Mouse (Mus musculus) liver, postnatal 0 days (tissue): Measurements from ENCODE around the gene Spdef. TPM values are rescaled to one million over a fixed set of nuclear protein-coding genes. Genes with fewer than 3 reads are reported as not detected.

Experiments
- ATAC-seq: fragments of 200-750 bp; cut with Nextera tagmentation; 2 replicates; pipeline ENCODE4 v1.8.0; 2017; ENCODE audit warnings: mild to moderate bottlenecking, moderate library complexity
- DNase-seq: peaks from one replicate; pipeline ENCODE4 v3.0.0-alpha.2; 2016
- H3K27ac ChIP-seq: fragments of 300-500 bp; sonication (generic); 2 replicates; pipeline ENCODE4 v1.5.1; 2014; ENCODE audit warnings: antibody characterized with exemption, moderate library complexity, mild to moderate bottlenecking, low read depth
- H3K27me3 ChIP-seq: fragments of 300-500 bp; sonication (generic); 2 replicates; pipeline ENCODE4 v1.6.1; 2014; ENCODE audit warnings: low read length, control low read depth, mixed read lengths; ENCODE audit not compliant: insufficient read depth
- H3K36me3 ChIP-seq: fragments of 300-500 bp; sonication (generic); replicated peaks from 2 replicates; pipeline ENCODE4 v1.6.1; 2014; ENCODE audit warnings: mild to moderate bottlenecking, control low read depth, low read length, moderate library complexity, mixed read lengths; ENCODE audit not compliant: insufficient read depth
- H3K4me1 ChIP-seq: fragments of 300-500 bp; sonication (generic); 2 replicates; pipeline ENCODE4 v1.6.1; 2014; ENCODE audit warnings: antibody characterized with exemption, mild to moderate bottlenecking, control low read depth; ENCODE audit not compliant: insufficient read depth
- H3K4me2 ChIP-seq: fragments of 300-500 bp; sonication (generic); 2 replicates; pipeline ENCODE4 v1.6.1; 2014; ENCODE audit warnings: low read depth, mild to moderate bottlenecking, low read length, moderate library complexity, mixed read lengths
- H3K4me3 ChIP-seq: fragments of 300-500 bp; sonication (generic); 2 replicates; pipeline ENCODE4 v1.5.1; 2014; ENCODE audit warnings: low read depth, low read length
- H3K9ac ChIP-seq: fragments of 300-500 bp; sonication (generic); replicated peaks from 2 replicates; pipeline ENCODE4 v1.6.1; 2014; ENCODE audit warnings: mild to moderate bottlenecking, moderate library complexity
- H3K9me3 ChIP-seq: fragments of 300-500 bp; sonication (generic); 2 replicates; pipeline ENCODE4 v1.6.1; 2016; ENCODE audit warnings: mild to moderate bottlenecking, control low read depth, low read length, mixed read lengths
- CTCF ChIP-seq: sonication (generic); IDR thresholded peaks from 2 replicates; pipeline ENCODE4 v1.5.1; 2016; ENCODE audit warnings: antibody characterized with exemption, low read depth
- EP300 ChIP-seq: IDR thresholded peaks from 2 replicates; pipeline ENCODE4 v1.6.1; 2016; ENCODE audit warnings: antibody characterized with exemption, low read depth, mild to moderate bottlenecking
- WGBS: fragments of 180-500 bp; shearing (Covaris S2); extraction: QIAGEN DNeasy Blood & Tissue Kit; methylation state at CpG from one replicate; pipeline ENCODE4 v1.1.7; 2014; ENCODE audit not compliant: insufficient replicate concordance; 5-methylcytosine and 5-hydroxymethylcytosine counted together
- polyA plus RNA-seq: library from polyadenylated mRNA; unstranded; fragments of >200 nt; fragmentation: Nextera tagmentation; extraction: Ambion mirVana; gene quantifications from 2 replicates; pipeline ENCODE4 v1.2.1, GENCODE M21; 2015

Spdef gene
- polyA plus RNA-seq, 1 experiment from 2014 or later, result not detected

DNA sequence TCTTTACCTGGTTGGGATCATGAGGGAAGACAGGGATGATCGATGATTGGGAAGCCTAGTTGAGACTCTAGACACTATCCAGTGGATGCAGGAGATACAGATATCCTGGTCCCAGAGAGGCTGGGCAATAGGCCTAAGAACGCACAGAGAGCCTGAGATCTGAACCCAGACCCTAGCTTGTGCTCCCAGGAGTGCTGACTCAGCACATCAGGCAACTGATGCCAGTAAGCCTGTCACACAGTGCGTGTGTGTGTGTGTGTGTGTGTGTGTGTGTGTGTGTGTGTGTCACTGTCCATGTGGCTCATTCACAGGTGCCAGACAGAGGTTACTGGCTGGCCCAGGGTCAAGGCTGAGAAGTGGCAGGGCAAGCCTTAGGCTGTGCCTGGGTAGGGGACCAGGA, 3.9 kb upstream of the Spdef start:
- WGBS, result 56% methylated on average over 3 of the region's 3 CpGs
- H3K4me1 ChIP-seq, result no peaks in the 10 kb centered on the region
- no peak overlapping the region for H3K4me2 ChIP-seq
- no peak overlapping the region for H3K27ac ChIP-seq
- no peak overlapping the region for H3K9ac ChIP-seq
- DNase-seq (no peak), ATAC-seq (no peak)
- no peak overlapping the region for H3K4me3 ChIP-seq
- H3K36me3 ChIP-seq, result no peaks in the 10 kb centered on the region
- TF ChIP-seq EP300, result no peak
- TF ChIP-seq CTCF, result no peak
- no peaks in the 10 kb centered on the region for H3K27me3 ChIP-seq
- no peaks in the 10 kb centered on the region for H3K9me3 ChIP-seq

DNA sequence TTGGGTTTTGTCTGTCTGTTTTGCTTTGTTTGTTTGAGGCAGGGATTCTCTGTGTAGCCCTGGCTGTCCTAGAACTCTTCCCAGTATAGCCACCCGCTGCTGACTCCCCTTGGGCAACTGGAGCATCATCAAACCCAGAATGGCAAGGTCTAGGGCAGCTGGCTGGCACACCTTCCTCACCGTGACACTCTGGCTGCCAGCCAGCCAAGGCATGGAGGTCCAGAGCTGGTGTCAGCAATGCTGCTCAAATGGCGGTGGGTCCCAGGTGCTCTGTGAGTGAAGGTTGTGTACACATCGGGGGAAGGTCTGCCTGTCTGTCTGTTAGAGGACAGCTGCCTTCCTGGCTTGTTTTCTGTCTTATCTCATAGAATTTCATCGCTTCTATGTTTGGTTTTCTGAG, 3.4 kb upstream of the Spdef start:
- ATAC-seq (no peak), DNase-seq (no peak)
- no peaks in the 10 kb centered on the region for H3K27me3 ChIP-seq
- 58% methylated on average over 5 of the region's 5 CpGs for WGBS
- H3K4me2 ChIP-seq, result no peak overlapping the region
- H3K36me3 ChIP-seq, result no peaks in the 10 kb centered on the region
- H3K27ac ChIP-seq, result no peak overlapping the region
- H3K9me3 ChIP-seq, result no peaks in the 10 kb centered on the region
- no peak overlapping the region for H3K9ac ChIP-seq
- no peak overlapping the region for H3K4me3 ChIP-seq
- TF ChIP-seq EP300 (no peak), CTCF (no peak)
- H3K4me1 ChIP-seq, result no peaks in the 10 kb centered on the region

DNA sequence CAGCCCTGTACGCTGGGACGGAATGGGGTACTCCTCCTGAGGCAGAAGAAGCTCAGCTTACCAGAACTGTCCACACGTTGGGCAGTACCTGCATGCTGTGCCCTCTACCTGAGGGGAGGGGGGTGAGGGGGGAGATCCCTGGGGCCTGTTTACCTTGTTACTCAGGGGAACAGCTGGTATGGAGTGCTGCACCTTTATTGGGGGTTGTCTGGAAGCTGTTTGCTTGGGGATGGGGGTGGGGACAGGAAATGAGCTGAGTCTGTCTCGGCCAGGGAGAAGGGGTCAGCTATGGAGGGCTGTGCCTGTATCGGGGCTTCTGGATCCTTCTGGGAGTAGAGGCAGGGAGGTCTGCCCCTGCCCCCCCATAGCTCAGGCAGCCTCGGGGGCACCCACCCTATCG, 2.2 kb downstream of the Spdef start:
- H3K27ac ChIP-seq, result no peak overlapping the region
- peaks cover 5% of the 10 kb centered on the region; the same call in 1 of the 2 replicates for H3K4me1 ChIP-seq
- TF ChIP-seq CTCF (no peak), EP300 (no peak)
- no peak overlapping the region for H3K9ac ChIP-seq
- H3K9me3 ChIP-seq, result no peaks in the 10 kb centered on the region
- H3K36me3 ChIP-seq, result no peaks in the 10 kb centered on the region
- H3K4me3 ChIP-seq, result no peak overlapping the region
- WGBS, result 41% methylated on average over 7 of the region's 7 CpGs
- ATAC-seq (no peak), DNase-seq (no peak)
- H3K4me2 ChIP-seq, result no peak overlapping the region
- no peaks in the 10 kb centered on the region for H3K27me3 ChIP-seq

DNA sequence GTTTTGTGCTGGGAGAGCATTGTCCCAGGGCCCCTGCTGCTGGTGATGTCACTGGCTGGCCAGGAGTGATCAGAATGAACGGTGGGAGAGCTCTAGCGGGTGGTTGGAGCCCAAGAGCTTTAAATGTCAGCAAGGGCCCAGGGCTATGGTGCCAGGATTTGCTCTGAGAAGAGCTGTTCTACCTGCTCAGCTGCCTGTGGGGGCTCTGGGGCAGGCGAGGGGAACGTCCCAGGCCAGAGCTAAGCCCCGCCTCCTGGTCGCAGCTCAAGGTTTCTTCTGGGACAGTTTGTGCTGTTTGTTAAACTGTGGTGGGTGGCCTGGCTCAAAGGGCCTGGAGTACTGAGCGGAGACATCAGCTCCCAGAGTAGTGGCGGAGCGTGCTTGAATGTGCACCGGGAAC, 3.3 kb downstream of the Spdef start:
- TF ChIP-seq EP300 (no peak), CTCF (no peak)
- no peak overlapping the region for H3K4me2 ChIP-seq

DNA sequence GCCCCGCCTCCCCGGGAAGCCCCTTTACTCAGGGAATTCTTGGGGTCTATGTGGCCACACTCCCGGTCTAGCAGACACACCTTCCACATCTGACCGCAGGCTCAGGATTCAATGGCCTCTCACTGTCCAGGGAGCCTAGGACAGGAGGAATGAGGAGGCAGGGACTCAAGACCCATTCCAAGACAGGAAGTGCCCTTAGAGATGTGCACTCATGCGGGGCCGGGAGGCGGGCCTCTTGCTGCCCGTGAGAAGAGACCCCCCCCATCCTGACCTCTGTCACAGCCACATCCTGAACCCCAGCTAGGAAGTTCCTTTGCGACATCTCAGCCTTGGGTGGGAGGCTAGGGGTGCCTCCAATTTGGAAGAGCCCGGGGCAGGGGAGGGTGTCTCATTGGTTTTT, 3.7 kb downstream of the Spdef start:
- no peak overlapping the region for H3K27ac ChIP-seq
- no peak overlapping the region for H3K4me3 ChIP-seq
- ATAC-seq (no peak), DNase-seq (no peak)
- no peak for TF ChIP-seq EP300
- TF ChIP-seq CTCF, result no peak
- WGBS, result 33% methylated on average over 10 of the region's 10 CpGs
- peaks cover 5% of the 10 kb centered on the region; the same call in 1 of the 2 replicates for H3K4me1 ChIP-seq
- H3K36me3 ChIP-seq, result no peaks in the 10 kb centered on the region
- no peak overlapping the region for H3K9ac ChIP-seq
- no peak overlapping the region for H3K4me2 ChIP-seq
- H3K9me3 ChIP-seq, result no peaks in the 10 kb centered on the region
- no peaks in the 10 kb centered on the region for H3K27me3 ChIP-seq

More for the DNA sequence above, 3.3 kb downstream of the Spdef start:
- H3K27ac ChIP-seq, result no peak overlapping the region
- 19% methylated on average over 10 of the region's 10 CpGs for WGBS
- H3K4me1 ChIP-seq, result peaks cover 5% of the 10 kb centered on the region; the same call in 1 of the 2 replicates
- DNase-seq (peak; percentile 38), ATAC-seq (no peak)
- no peaks in the 10 kb centered on the region for H3K27me3 ChIP-seq
- H3K4me3 ChIP-seq, result no peak overlapping the region
- no peaks in the 10 kb centered on the region for H3K36me3 ChIP-seq
- no peak overlapping the region for H3K9ac ChIP-seq
- no peaks in the 10 kb centered on the region for H3K9me3 ChIP-seq

DNA sequence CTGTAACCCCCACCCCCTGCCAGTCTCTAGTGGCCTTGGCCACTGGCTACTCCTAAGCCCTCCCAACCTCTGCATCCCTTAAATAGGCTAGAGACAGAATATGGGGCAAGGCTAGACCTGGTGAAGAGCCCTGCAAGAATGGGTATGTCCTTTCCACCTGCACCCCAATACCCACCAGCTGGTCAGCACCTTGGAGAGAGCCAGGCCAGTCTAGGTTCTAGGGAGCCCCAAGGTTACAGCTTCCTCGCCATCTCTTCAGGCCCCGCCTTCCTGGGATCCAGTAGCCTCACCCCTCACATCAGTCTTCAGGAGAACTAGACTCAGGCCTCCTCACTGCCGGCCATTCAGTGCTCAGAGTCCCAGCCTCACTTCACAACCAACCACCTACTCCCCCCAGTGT, 4.4 kb downstream of the Spdef start:
- Histone ChIP-seq H3K4me1 (peaks cover 5% of the 10 kb centered on the region; the same call in 1 of the 2 replicates), H3K9me3 (no peaks in the 10 kb centered on the region), H3K36me3 (no peaks in the 10 kb centered on the region), H3K27ac (no peak overlapping the region), H3K9ac (no peak overlapping the region), H3K4me2 (no peak overlapping the region), H3K27me3 (no peaks in the 10 kb centered on the region), H3K4me3 (no peak overlapping the region)
- no peak for ATAC-seq
- TF ChIP-seq CTCF (no peak), EP300 (no peak)
- DNase-seq, result no peak
- WGBS, result 29% methylated on average over 3 of the region's 3 CpGs

DNA sequence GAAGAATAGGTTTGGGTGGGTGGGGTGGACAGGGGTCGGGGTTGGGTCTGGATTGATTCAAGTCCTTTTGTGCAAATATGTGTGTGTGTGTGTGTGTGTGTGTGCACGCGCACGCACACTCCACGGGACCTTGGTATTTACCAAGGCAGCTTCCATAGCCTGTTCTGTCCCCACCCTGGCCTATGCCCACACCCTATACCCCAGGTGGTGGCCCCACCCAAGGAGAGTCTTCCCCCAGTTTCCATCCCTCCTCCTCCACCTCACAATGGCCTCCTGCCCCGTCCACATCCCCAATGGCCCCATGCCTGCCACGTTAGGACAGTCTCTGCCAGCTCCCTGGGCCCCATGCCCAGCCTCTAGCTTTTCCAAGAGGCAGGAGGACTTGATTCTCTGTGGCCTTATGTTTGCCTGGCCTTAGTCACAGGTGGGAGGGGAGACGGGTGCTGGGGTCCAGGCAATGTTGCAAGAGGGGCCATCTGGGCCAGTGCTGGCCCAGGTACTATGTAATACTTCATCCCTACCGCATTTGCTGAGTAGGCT, 7.6 kb downstream of the Spdef start:
- DNase-seq, result no peak
- H3K9ac ChIP-seq, result no peak overlapping the region

More for the DNA sequence above, 7.6 kb downstream of the Spdef start:
- ATAC-seq, result no peak
- no peaks in the 10 kb centered on the region for H3K9me3 ChIP-seq
- H3K4me3 ChIP-seq, result no peak overlapping the region
- H3K4me2 ChIP-seq, result no peak overlapping the region
- no peak for TF ChIP-seq CTCF
- TF ChIP-seq EP300, result no peak
- no peaks in the 10 kb centered on the region for H3K27me3 ChIP-seq
- peaks cover 14% of the 10 kb centered on the region for H3K4me1 ChIP-seq
- H3K27ac ChIP-seq, result no peak overlapping the region
- H3K36me3 ChIP-seq, result no peaks in the 10 kb centered on the region
- 75% methylated on average over 9 of the region's 9 CpGs for WGBS
